Mouse (Mus musculus) liver, postnatal 0 days (tissue): Measurements from ENCODE around the gene Mgll. TPM values are rescaled to one million over a fixed set of nuclear protein-coding genes. Genes with fewer than 3 reads are reported as not detected.
A peak's percentile ranks its signal among the peaks of the same experiment; 100 is the strongest.

Experiments
- ATAC-seq: fragments of 200-750 bp; cut with Nextera tagmentation; 2 replicates; pipeline ENCODE4 v1.8.0; 2017; ENCODE audit warnings: mild to moderate bottlenecking, moderate library complexity
- DNase-seq: peaks from one replicate; pipeline ENCODE4 v3.0.0-alpha.2; 2016
- H3K27ac ChIP-seq: fragments of 300-500 bp; sonication (generic); 2 replicates; pipeline ENCODE4 v1.5.1; 2014; ENCODE audit warnings: antibody characterized with exemption, moderate library complexity, mild to moderate bottlenecking, low read depth
- H3K27me3 ChIP-seq: fragments of 300-500 bp; sonication (generic); 2 replicates; pipeline ENCODE4 v1.6.1; 2014; ENCODE audit warnings: low read length, control low read depth, mixed read lengths; ENCODE audit not compliant: insufficient read depth
- H3K36me3 ChIP-seq: fragments of 300-500 bp; sonication (generic); replicated peaks from 2 replicates; pipeline ENCODE4 v1.6.1; 2014; ENCODE audit warnings: mild to moderate bottlenecking, control low read depth, low read length, moderate library complexity, mixed read lengths; ENCODE audit not compliant: insufficient read depth
- H3K4me1 ChIP-seq: fragments of 300-500 bp; sonication (generic); 2 replicates; pipeline ENCODE4 v1.6.1; 2014; ENCODE audit warnings: antibody characterized with exemption, mild to moderate bottlenecking, control low read depth; ENCODE audit not compliant: insufficient read depth
- H3K4me2 ChIP-seq: fragments of 300-500 bp; sonication (generic); 2 replicates; pipeline ENCODE4 v1.6.1; 2014; ENCODE audit warnings: low read depth, mild to moderate bottlenecking, low read length, moderate library complexity, mixed read lengths
- H3K4me3 ChIP-seq: fragments of 300-500 bp; sonication (generic); 2 replicates; pipeline ENCODE4 v1.5.1; 2014; ENCODE audit warnings: low read depth, low read length
- H3K9ac ChIP-seq: fragments of 300-500 bp; sonication (generic); replicated peaks from 2 replicates; pipeline ENCODE4 v1.6.1; 2014; ENCODE audit warnings: mild to moderate bottlenecking, moderate library complexity
- H3K9me3 ChIP-seq: fragments of 300-500 bp; sonication (generic); 2 replicates; pipeline ENCODE4 v1.6.1; 2016; ENCODE audit warnings: mild to moderate bottlenecking, control low read depth, low read length, mixed read lengths
- CTCF ChIP-seq: sonication (generic); IDR thresholded peaks from 2 replicates; pipeline ENCODE4 v1.5.1; 2016; ENCODE audit warnings: antibody characterized with exemption, low read depth
- EP300 ChIP-seq: IDR thresholded peaks from 2 replicates; pipeline ENCODE4 v1.6.1; 2016; ENCODE audit warnings: antibody characterized with exemption, low read depth, mild to moderate bottlenecking
- WGBS: fragments of 180-500 bp; shearing (Covaris S2); extraction: QIAGEN DNeasy Blood & Tissue Kit; methylation state at CpG from one replicate; pipeline ENCODE4 v1.1.7; 2014; ENCODE audit not compliant: insufficient replicate concordance; 5-methylcytosine and 5-hydroxymethylcytosine counted together
- polyA plus RNA-seq: library from polyadenylated mRNA; unstranded; fragments of >200 nt; fragmentation: Nextera tagmentation; extraction: Ambion mirVana; gene quantifications from 2 replicates; pipeline ENCODE4 v1.2.1, GENCODE M21; 2015

The Mgll gene
- polyA plus RNA-seq, 1 experiment from 2014 or later = 121 TPM

- ATAC-seq = peak; percentile 84
- H3K27me3 ChIP-seq = no peaks in the 10 kb centered on the region
- no peaks in the 10 kb centered on the region for H3K36me3 ChIP-seq
- no peaks in the 10 kb centered on the region for H3K9me3 ChIP-seq
- DNase-seq = no peak
- no peak overlapping the region for H3K4me3 ChIP-seq
- TF ChIP-seq CTCF (no peak), EP300 (peak; percentile 81)
- H3K4me1 ChIP-seq = peaks cover 5% of the 10 kb centered on the region; the same call in 1 of the 2 replicates
- peak overlapping the region; percentile 42 for H3K9ac ChIP-seq
- WGBS = 48% methylated on average over 8 of the region's 8 CpGs
- peak overlapping the region; percentile 60; the same call in 1 of the 2 replicates for H3K27ac ChIP-seq
- no peak overlapping the region for H3K4me2 ChIP-seq
Observed at GRCm38 (mm10) chr6:88708401-88709278, 15.6 kb upstream of the Mgll start.

- ATAC-seq = no peak
Observed at GRCm38 (mm10) chr6:88709279-88709575, 15.0 kb upstream of the Mgll start.

GRCm38 (mm10) chr6:88711313-88711712, 12.9 kb upstream of the Mgll start:
- WGBS = 80% methylated on average over 3 of the region's 3 CpGs
- H3K4me3 ChIP-seq = no peak overlapping the region
- H3K4me2 ChIP-seq = no peak overlapping the region
- no peaks in the 10 kb centered on the region for H3K36me3 ChIP-seq
- no peak overlapping the region for H3K9ac ChIP-seq
- H3K27me3 ChIP-seq = no peaks in the 10 kb centered on the region
- DNase-seq (no peak), ATAC-seq (no peak)
- H3K27ac ChIP-seq = no peak overlapping the region
- peaks cover 5% of the 10 kb centered on the region; the same call in 1 of the 2 replicates for H3K4me1 ChIP-seq
- no peaks in the 10 kb centered on the region for H3K9me3 ChIP-seq
- no peak for TF ChIP-seq CTCF
- TF ChIP-seq EP300 = no peak

More at GRCm38 (mm10) chr6:88709279-88709575, 15.0 kb upstream of the Mgll start:
- 75% methylated on average over 1 of the region's 1 CpGs for WGBS
- no peaks in the 10 kb centered on the region for H3K9me3 ChIP-seq
- no peak for DNase-seq
- H3K36me3 ChIP-seq = no peaks in the 10 kb centered on the region
- peak overlapping the region; percentile 12; the same call in 1 of the 2 replicates for H3K27ac ChIP-seq
- H3K9ac ChIP-seq = peak overlapping the region; percentile 42; the same call in 1 of the 2 replicates
- H3K4me3 ChIP-seq = no peak overlapping the region
- TF ChIP-seq CTCF = no peak
- no peak for TF ChIP-seq EP300
- peaks cover 5% of the 10 kb centered on the region; the same call in 1 of the 2 replicates for H3K4me1 ChIP-seq
- no peaks in the 10 kb centered on the region for H3K27me3 ChIP-seq
- H3K4me2 ChIP-seq = no peak overlapping the region

GRCm38 (mm10) chr6:88712083-88712482, 12.1 kb upstream of the Mgll start:
- Histone ChIP-seq H3K36me3 (no peaks in the 10 kb centered on the region), H3K27ac (no peak overlapping the region), H3K27me3 (no peaks in the 10 kb centered on the region), H3K4me2 (no peak overlapping the region), H3K4me1 (peaks cover 7% of the 10 kb centered on the region; the same call in 1 of the 2 replicates), H3K9me3 (no peaks in the 10 kb centered on the region), H3K4me3 (no peak overlapping the region), H3K9ac (no peak overlapping the region)
- 75% methylated on average over 4 of the region's 4 CpGs for WGBS
- DNase-seq (no peak), ATAC-seq (no peak)
- TF ChIP-seq EP300 (no peak), CTCF (no peak)

GRCm38 (mm10) chr6:88713320-88713719, 10.9 kb upstream of the Mgll start:
- DNase-seq (no peak), ATAC-seq (no peak)
- Histone ChIP-seq H3K27ac (no peak overlapping the region), H3K4me2 (no peak overlapping the region), H3K27me3 (no peaks in the 10 kb centered on the region), H3K9ac (no peak overlapping the region), H3K9me3 (no peaks in the 10 kb centered on the region), H3K4me3 (no peak overlapping the region), H3K4me1 (peaks cover 9% of the 10 kb centered on the region; the same call in 1 of the 2 replicates), H3K36me3 (no peaks in the 10 kb centered on the region)
- no peak for TF ChIP-seq CTCF
- TF ChIP-seq EP300 = no peak

- DNase-seq = no peak
- Histone ChIP-seq H3K4me2 (no peak overlapping the region), H3K4me3 (no peak overlapping the region), H3K27me3 (no peaks in the 10 kb centered on the region), H3K27ac (no peak overlapping the region), H3K9me3 (no peaks in the 10 kb centered on the region), H3K4me1 (peaks cover 4% of the 10 kb centered on the region; the same call in 1 of the 2 replicates), H3K36me3 (no peaks in the 10 kb centered on the region), H3K9ac (no peak overlapping the region)
- WGBS = 55% methylated on average over 4 of the region's 4 CpGs
- TF ChIP-seq EP300 = no peak
- ATAC-seq = no peak
Observed at GRCm38 (mm10) chr6:88714200-88714674, 10.0 kb upstream of the Mgll start.
